In the genomic region with DNA sequence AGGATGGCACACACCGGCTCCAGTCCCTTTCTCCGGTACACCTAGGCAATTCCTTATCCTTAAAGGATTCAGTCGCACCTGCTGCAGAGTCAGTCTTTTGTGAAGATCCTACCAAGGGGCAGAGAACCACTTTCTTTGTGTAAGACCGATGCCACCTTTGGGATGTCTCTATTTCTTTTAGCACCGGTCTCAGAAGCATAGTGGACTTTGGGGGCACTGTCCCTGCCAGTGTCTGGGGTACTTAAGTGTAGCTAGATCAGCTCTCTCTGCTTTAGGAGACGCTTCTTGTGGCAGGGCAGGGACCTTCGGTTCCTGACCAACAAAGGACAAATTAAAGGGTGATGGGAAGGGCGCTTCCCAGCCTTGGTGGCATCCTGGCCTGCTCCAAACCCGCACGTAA, we compare ENCODE assay signal across 9 mouse cellular contexts. TPM values are rescaled to one million over a fixed set of nuclear protein-coding genes. Genes with fewer than 3 reads are reported as not detected.
A peak's percentile ranks its signal among the peaks of the same experiment; 100 is the strongest.
DNase-seq lines count a peak whose midpoint lies in the region; ATAC-seq lines count a peak whose summit lies in the region.
"Had no signal": no experiment of that assay in that cellular context is flagged by ENCODE, and none has a peak within 500 bp of the region (broad histone marks: within the 10 kb centered on the region; RNA-seq: fewer than 3 reads in every experiment).

No protein-coding gene starts in this region.

- H3K9ac ChIP-seq in heart, embryonic 15.5 days: peak overlapping the region; percentile 73
- H3K9ac ChIP-seq in hindbrain, embryonic 12.5 days: peak overlapping the region; percentile 88
- H3K9ac ChIP-seq in midbrain, embryonic 11.5 days (ENCODE audit: low read length): peak overlapping the region; percentile 78

- H3K4me3 ChIP-seq in heart, embryonic 15.5 days: peak overlapping the region; percentile 80
- peak overlapping the region; percentile 33 for H3K4me3 ChIP-seq in brown adipose tissue, adult 24 weeks (ENCODE audit: insufficient read depth, low read depth, low read length)
- peak overlapping the region; percentile 63 for H3K4me3 ChIP-seq in hindbrain, embryonic 12.5 days
- peak overlapping the region; percentile 61 for H3K4me3 ChIP-seq in midbrain, embryonic 11.5 days (ENCODE audit: low read depth, low read length)

- H3K27me3 ChIP-seq in heart, embryonic 15.5 days: peaks cover 19% of the 10 kb centered on the region
- H3K27me3 ChIP-seq in hindbrain, embryonic 12.5 days: peaks cover 30% of the 10 kb centered on the region
- peaks cover 10% of the 10 kb centered on the region; the same call in 1 of the 2 replicates for H3K27me3 ChIP-seq in midbrain, embryonic 11.5 days (ENCODE audit: control insufficient read depth, insufficient read depth, low read length)

- H3K4me2 ChIP-seq in heart, embryonic 15.5 days: peak overlapping the region; percentile 94
- peak overlapping the region; percentile 60 for H3K4me2 ChIP-seq in hindbrain, embryonic 12.5 days (replicated peaks)
- H3K4me2 ChIP-seq in midbrain, embryonic 11.5 days: peak overlapping the region; percentile 93

- 17% methylated on average over 10 of the region's 10 CpGs for WGBS in heart, embryonic 15.5 days
- 6% methylated on average over 10 of the region's 10 CpGs for WGBS in hindbrain, embryonic 12.5 days
- WGBS in midbrain, embryonic 11.5 days: 8% methylated on average over 10 of the region's 10 CpGs

- DNase-seq in heart, adult 18-20 months: no peak
- DNase-seq in midbrain, embryonic 11.5 days (ENCODE audit: low spot score, missing footprints): peak; percentile 91
- DNase-seq in frontal cortex, postnatal 36 days (ENCODE audit: low spot score in 2 of 2): no peak
- DNase-seq in frontal cortex, adult 2 months (ENCODE audit: extremely low spot score in 1 of 2, low spot score in 1 of 2): no peak
- no peak for DNase-seq in ovary, postnatal 10 days (ENCODE audit: low spot score)

- H3K4me1 ChIP-seq in heart, embryonic 15.5 days (replicated peaks): peaks cover 7% of the 10 kb centered on the region
- H3K4me1 ChIP-seq in brown adipose tissue, adult 24 weeks (ENCODE audit: control insufficient read depth, insufficient read depth, insufficient read length, low read length): peaks cover 3% of the 10 kb centered on the region; the same call in 1 of the 2 replicates
- peaks cover 20% of the 10 kb centered on the region for H3K4me1 ChIP-seq in hindbrain, embryonic 12.5 days
- peaks cover 12% of the 10 kb centered on the region; the same call in 1 of the 2 replicates for H3K4me1 ChIP-seq in midbrain, embryonic 11.5 days (ENCODE audit: control insufficient read depth, insufficient read depth, low read length)

- peak; percentile 4; the same call in 1 of the 2 replicates for ATAC-seq in heart, embryonic 15.5 days (replicated peaks; ENCODE audit: insufficient number of reproducible peaks, insufficient read depth, low FRiP score, low read depth)
- ATAC-seq in hindbrain, embryonic 12.5 days (ENCODE audit: low FRiP score): peak; percentile 3; the same call in 1 of the 2 replicates
- no peak for ATAC-seq in midbrain, embryonic 11.5 days (ENCODE audit: low FRiP score)

- H3K36me3 ChIP-seq in heart, embryonic 15.5 days: no peaks in the 10 kb centered on the region
- no peaks in the 10 kb centered on the region for H3K36me3 ChIP-seq in hindbrain, embryonic 12.5 days
- no peaks in the 10 kb centered on the region for H3K36me3 ChIP-seq in midbrain, embryonic 11.5 days (ENCODE audit: control insufficient read depth, insufficient read depth, low read length)

- H3K27ac ChIP-seq in heart, embryonic 15.5 days: peak overlapping the region; percentile 78; the same call in 1 of the 2 replicates
- no peak overlapping the region for H3K27ac ChIP-seq in brown adipose tissue, adult 24 weeks (replicated peaks; ENCODE audit: low read depth, low read length)
- peak overlapping the region; percentile 97 for H3K27ac ChIP-seq in hindbrain, embryonic 12.5 days
- peak overlapping the region; percentile 73 for H3K27ac ChIP-seq in midbrain, embryonic 11.5 days (ENCODE audit: low read depth, low read length)

- no peaks in the 10 kb centered on the region for H3K9me3 ChIP-seq in heart, embryonic 15.5 days (replicated peaks)
- H3K9me3 ChIP-seq in hindbrain, embryonic 12.5 days (replicated peaks): no peaks in the 10 kb centered on the region
- H3K9me3 ChIP-seq in midbrain, embryonic 11.5 days (ENCODE audit: control insufficient read depth, low read length): no peaks in the 10 kb centered on the region

RNA-seq across cellular contexts. Expression of a gene that starts 0.5 kb away (rescaled TPM):
- polyA plus RNA-seq in heart, embryonic 15.5 days (2015; fragmentation: Nextera tagmentation; extraction: Ambion mirVana): 5.4 and 6.1 TPM in 2 replicates
- total RNA-seq in heart, adult 18-20 months (2021): 1 to 10 TPM; 2.7 to 3.3 TPM
- 1.2 and 2.5 TPM in 2 replicates for polyA plus RNA-seq in brown adipose tissue, adult 24 weeks (2012; ENCODE audit: insufficient read depth, insufficient read length, missing spikeins)
- 20.3 and 24.0 TPM in 2 replicates for polyA plus RNA-seq in hindbrain, embryonic 12.5 days (2016; fragmentation: Nextera tagmentation; extraction: Ambion mirVana)
- polyA plus RNA-seq in midbrain, embryonic 11.5 days (2014; fragmentation: Nextera tagmentation; extraction: Ambion mirVana): 23.2 and 26.0 TPM in 2 replicates
- 47.0 and 52.9 TPM in 2 replicates for polyA plus RNA-seq in frontal cortex, adult 2 months (2012; rRNA removed)
- total RNA-seq: MEL had no signal
